Mouse (Mus musculus) urinary bladder, postnatal 14 days (tissue): ENCODE results near the gene Dcaf8.

Source experiments
- DNase-seq: peaks from one replicate; pipeline ENCODE4 v3.0.0; 2021; ENCODE audit warnings: low spot score

Gene Dcaf8

DNA sequence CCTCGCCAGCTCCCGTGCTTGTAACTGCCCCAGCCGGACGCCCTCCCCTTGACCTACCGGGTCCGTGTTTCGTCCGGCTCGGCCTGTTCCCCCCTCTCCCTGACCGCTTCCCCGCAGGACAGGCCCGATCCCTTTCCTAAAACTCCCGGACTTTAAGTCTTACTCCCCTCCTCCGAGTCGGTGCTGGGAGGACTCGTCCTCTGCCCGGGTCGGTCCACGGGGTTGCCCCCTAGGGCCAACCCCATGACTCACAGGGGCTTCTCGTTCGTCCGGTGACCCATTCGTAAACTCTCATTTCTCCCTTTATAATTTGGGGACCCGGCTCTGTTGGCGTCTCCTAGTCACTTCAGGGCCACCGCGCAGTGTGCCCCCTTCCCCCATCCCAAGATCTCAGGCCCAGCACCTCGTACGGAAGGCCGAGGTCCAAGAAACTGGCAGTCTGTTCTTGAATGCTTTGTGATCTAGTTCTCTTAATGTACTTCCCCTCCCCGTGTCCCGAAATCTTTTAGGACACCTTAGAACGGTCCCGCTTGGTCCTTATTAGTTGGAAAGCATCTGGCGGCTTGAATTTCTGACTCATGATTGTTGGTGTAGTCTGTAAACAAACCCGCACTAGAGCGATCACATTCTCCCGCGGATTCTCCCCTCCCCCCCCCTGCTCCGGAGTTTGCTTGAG is 533 bp downstream of the Dcaf8 start:
- peak; percentile 42 for DNase-seq

DNA sequence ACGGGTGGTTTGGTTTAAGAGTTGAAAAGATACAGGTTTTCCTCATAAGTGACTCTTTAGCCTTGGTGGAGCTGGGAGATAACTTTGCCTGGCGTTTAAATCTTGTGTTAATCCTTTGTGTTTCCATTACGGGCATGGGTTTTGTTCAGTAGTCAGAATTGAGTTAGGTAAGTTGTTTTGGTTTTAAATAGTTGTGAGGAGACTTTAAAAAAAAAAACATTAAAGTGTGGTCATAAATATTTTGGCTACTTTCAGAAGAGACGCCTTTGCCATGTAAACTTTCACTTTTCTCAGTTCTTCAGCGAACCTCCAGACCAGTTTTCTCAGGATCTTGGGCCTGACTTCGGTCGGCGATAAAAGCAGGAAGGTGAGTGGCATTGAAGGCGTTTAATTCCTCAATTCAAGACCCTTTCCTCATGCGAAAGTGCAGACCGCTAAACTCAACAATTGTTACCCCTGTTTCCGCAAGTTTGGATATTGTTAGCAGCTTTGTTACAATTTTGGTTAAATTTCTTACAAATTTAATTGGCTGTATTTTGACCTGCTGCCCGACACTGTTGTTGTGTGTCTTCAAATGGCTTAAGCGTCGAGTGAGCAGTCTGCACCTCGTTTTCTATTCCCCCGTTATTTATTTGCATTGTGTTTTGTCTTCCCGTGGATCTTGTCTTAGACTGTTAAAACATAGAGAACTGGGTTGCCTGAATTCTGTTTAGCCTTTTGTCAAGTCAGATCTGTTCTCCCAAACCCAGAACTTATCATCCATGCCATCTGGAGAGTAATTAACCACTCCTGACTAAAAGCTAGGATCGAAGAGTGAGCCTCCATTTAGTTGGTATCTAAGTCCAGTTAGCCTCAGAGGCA is 1.3 kb downstream of the Dcaf8 start:
- DNase-seq: no peak

DNA sequence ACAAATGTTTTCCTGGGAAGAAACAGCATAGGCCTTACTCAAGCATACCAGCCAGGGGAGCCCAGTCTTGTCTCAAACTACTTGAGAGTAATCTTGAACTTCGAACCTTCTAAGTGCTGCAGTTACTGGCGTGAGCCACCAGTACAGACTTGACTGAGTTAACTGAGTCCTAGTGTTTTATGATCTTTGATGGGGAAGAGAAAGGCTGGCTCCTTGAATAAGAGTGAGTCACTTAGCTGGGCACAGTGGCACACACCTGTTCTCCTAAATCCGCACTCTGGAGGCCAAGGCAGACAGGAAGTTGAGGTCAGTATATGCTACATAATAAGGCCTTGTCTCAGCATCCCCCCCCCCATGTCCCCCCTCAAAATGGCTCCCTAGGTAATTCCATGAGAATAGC is 6.7 kb downstream of the Dcaf8 start:
- DNase-seq: no peak

DNA sequence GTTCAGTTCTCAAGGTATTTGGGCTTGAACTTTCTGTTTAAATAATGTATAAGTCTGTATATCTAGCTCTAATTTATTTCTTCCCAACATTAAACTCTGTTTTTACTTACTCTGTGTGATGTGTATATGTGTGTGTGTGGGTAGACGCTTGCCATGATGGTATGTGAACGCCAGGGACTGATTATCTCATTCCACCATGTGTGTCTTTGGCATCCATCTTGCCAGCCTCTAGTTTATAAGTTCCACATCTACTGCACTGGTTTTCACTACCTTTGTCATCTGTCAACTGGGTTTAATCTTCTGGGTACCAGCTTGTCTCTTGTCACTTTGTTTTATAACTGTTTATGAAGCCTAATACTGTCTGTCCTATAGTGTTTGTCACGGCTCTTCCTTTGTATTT is 7.6 kb downstream of the Dcaf8 start:
- DNase-seq: no peak

DNA sequence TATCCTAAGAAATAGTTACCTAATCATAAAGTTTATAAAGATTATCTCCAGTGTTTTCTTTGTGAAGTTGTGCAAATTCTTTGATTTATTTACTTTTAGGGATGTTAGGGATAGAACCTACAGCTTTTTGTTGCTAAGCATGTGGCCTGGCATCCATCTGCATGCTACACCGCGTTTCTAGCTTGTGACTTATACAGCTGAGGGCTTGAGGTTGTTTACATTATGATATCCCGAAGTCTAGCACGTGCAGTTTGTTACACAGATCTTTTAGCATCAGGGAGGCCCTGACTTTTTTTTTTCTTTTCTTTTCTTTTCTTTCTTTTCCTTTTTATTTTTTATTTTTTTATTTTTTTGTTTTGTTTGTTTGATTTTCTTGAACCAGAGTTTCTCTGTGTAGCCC is 12.1 kb downstream of the Dcaf8 start:
- DNase-seq: no peak

DNA sequence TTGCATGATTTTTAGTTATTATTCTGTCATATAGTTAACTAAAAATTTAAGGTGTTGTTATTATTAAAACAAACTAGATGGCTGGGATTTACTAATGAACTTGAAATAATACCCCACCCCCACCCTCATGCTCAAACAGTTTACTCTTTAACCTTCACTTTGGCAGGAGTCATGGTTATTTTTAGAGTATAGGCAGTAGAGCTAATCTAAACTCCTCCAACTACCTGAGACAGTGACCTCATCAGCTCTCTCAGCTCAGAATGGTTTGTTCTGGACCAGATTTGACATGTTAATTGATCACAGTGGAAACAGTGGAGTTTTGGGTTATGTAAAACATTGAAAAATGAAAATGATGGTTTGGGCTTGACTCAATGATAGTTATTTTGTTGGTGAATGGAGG is 12.6 kb downstream of the Dcaf8 start:
- DNase-seq: no peak

DNA sequence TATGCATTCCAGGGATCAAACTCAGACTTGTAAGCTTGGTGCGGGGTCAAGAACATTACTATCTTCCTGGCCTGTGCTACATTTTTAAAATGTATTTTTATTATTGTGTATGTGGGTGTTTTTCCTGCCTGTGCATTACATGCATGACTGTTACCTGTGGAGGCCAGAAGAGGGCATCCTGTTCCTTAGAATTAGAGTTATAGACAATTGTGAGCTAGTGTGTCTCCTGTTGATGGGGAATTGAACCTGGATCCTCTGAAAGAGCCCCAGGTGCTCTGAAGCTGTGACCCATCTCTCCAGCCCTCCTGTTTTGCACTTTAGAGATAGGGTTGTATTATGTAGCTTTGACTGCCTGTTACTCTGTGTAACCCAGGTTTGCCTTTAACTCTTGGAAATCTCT is 14.1 kb downstream of the Dcaf8 start:
- DNase-seq: no peak

DNA sequence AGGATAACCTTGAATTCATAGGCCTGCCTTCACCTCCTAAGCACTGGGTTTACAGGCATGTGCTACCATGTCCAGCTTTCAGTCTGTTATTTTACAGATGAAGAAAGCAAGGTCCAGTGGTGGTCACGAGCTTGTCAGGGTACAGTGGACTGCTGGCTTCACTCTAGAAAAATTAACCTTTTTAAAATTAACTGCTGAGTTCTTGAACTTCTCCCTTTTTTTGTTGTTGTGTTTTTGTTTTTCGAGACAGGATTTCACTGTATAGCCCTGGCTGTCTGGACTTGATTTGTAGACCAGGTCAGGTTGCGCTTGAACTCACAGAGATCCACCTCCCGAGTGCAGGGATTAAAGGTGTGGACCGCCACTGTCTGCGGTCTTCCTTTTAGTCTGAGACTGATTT is 15.1 kb downstream of the Dcaf8 start:
- DNase-seq: no peak

DNA sequence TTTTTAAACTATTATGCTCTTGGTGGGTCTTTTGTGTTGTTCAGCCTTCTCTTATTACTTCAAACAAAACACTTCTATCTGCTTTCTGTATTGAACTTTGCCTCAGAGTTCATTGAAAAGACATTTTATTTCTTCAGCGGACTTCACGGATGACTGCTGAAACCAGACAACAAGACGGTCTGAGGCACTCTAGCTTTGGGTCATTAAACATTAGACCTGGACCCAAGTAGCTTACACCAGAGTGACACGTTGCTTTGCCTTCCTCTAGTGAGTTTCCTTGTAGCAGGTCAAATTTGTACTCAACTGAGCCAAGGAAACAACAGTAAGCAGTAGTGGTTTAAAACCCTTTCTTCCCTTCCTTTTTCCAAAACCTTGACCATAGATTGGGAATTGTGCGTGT is 20.0 kb downstream of the Dcaf8 start:
- no peak for DNase-seq

DNA sequence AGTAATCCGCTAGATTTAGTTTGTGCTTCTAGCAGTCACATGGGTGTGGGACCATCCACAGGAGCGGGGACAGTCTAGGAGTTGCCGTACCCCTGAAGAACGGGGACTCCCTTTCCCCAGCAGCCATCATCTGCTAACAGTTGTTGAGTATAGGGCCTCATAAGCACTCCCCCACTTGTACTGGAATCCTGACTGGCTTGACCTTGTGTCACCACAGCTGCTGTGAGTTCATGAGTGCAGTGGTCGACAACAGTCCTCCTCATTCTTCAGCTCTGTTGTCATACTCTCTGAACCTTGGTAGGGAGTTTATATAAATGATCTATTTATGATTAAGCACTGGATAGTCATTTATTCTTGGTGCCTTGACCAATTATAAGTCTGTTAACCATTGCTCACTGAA is 21.9 kb downstream of the Dcaf8 start:
- DNase-seq: no peak

DNA sequence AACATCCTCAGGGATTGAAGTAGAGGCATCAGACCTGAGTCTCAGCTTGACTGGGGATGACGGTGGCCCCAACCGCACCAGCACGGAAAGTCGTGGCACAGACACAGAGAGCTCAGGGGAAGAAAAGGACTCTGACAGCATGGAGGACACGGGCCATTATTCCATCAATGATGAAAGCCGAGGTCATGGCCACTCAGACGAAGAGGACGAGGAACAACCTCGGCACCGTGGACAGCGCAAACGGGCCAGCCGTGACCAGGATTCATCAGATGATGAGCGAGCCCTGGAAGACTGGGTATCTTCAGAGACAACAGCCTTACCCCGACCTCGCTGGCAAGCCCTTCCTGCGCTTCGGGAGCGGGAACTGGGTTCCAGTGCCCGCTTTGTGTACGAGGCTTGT is 24.5 kb downstream of the Dcaf8 start:
- DNase-seq: no peak

DNA sequence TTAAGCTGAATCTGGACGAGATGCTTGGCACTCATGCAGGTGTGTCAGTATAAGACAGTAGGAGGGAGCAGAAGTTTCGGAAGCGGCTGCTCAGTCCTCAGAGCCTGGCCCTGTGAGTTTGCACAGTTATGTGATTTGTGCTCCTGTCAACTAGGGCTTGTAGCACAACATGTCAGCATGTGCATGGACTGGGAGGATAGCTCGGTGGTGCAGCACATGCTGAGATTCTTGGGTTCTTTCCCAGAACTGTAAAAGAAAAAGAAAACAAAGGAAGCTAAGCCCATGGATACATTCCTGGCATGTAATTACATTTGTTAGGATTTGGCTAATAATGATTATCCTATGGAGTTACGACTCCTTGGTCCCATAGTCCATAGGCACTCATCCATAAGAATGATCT is 25.3 kb downstream of the Dcaf8 start:
- no peak for DNase-seq

DNA sequence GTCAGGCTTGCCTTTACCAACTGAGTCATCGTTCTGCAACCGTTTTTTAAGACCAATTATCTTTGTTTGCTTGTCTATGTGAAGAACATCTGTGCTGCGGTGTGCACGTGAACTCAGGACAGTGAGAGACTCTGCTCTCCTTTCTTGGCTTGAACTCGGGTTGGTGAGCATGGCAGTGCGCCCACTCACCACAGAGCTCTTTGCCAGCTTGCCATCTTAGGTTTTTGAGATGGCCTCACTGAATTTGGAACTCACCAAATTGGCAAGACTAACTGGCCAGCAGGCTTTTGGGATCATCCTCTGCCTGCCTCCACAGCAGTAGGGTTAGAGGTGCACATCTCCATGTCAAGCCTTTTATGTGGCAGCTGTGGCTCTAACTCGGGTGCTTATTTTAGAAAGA is 29.9 kb downstream of the Dcaf8 start:
- DNase-seq: no peak

DNA sequence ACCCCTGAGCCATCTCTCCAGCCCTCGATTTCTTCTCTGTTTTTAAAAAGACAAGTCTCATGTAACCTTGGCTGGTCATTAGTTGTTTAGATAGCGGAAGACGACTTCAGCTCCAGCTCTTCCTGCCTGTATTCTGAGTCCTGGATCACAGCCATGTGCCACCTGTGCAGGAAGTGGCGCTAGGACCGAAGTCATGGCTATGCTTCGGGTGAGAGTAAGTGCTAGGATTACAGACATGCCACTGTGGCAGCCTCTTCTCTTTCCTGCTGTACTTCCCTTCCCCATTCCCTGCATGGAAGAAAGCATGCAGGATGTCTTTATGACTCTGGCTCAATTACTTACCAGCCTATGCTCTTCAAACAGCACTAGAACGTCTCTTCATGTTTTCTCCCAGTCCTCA is 31.2 kb downstream of the Dcaf8 start:
- no peak for DNase-seq

DNA sequence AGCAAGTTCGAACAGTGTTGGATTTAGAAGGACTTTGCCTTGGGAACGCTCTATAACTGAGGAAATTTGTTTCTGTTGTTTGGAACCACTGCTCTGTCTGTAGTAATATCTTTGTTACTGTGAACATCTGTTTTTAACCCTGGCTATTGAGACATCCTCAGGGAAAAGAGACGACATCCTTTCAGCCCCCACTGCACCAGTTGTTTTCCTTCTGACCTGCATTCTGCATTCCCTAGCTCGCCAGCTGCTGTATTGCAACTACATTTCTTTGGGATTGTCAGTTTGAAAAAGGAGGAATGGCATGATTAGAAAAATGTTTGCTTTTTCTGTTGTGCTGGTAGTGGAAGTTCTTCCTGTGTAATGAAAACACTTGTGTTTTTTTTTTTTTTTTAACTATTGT is 33.0 kb downstream of the Dcaf8 start:
- DNase-seq: no peak

DNA sequence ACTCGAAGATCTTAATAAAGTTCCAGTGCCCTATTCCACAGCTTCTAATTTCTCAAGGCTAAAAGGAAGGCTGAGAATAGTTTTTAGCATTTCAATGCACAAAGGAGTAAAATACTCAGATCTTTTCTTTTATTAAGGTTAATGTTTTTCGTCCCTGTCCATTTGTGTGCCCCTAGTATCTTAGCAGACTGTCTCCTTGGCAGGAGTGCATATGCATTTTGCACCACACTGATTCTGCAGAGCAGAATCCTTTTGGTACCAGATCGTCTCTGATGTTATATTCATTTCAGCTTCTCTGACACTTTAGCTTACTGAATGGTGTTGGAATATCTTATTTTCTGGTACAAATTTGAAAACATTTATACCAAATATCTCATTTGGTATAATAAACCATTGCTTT is 33.9 kb downstream of the Dcaf8 start:
- no peak for DNase-seq

DNA sequence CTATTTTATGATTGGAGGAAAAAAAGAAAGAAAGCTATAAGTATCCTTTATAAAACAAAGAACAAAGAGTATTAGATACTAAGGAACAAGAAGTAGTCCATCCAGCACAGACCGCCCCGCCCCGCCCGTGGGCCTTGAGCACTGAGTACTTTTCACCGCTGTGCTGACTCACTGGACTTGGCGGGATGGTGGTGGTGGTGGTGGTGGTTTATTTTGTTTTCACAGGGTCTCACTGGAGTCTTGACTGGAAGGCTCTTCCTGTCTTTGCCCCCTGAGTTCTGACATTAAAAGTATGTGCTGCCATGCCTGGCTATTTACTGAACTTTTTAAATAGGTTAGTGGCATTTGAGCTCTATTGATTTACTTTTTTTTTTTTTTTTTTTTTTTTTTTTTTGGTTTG is 35.2 kb downstream of the Dcaf8 start:
- no peak for DNase-seq

DNA sequence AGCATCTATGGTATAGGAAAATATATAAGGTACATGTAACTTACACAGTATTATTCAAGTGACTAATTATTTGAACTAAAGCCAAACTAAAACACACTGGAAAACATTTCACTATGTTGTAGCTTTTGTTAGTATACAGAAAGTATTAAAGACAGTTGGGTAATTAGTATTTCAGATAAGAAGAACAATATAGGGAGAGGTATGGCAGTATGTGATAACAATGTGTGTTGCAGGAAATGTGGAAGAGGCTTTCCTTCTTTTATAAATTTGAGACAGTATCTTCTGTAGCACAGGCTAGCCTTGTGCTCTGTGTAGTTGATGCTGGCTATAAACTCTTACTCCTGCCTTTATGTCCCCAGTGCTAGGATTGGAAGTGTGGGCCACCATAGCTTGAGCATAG is 36.0 kb downstream of the Dcaf8 start:
- no peak for DNase-seq

DNA sequence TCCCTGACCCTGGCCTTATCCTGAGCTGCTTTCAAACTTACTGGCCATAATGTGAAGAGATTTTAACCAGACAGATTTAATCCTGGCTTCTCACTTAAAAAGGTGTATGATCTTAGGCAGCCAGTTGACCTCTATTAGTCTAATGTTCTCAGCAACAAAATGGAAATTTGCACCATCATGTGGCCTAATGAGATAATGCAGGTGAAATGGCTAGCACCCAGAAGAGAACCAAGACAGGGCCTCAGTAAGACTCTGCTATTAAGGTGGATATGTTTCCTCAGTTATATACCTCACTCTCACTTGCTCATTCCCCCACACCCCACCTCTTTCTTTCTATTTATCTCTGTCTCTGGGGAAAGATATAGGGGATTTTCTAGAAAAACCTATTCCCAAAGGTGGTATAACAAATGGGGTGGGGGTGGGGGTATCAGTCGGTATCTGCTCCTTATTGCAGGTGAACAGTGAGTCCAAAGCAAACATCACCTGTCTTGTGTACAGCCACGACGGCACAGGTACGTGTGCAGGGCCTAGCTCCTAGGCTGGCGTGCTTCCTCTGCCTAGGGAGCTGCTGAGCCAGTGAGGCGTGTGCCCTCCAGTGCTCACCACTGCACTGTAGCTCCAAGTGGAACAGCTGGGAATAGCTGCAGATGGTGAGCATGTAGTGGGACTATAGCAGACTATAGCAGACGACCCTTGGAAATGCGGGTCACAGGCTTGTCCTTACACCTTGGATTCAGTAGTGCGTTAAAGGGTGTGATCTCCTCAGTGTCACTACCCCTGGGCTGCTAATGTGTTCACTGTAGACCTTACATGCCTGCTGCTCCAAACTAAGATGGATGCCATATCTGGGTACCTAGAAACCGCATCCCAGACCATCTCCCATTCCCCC is 38.8 kb downstream of the Dcaf8 start:
- no peak for DNase-seq

DNA sequence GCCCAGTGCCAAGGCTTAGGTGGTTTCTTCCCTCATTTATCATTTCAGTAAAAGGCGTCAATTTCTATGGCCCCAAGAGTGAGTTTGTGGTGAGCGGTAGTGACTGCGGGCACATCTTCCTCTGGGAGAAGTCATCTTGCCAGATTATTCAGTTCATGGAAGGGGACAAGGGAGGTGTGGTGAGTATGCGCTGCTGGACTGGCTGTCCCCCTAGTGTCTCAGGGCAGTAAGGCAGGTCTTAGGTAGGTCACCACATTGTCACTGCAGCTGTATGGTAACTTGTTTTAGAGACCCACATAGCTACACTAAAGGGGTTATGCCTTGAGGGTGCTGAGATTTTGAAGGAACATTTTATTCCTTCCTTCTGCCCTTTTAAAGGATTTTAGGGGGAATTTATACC is 41.0 kb downstream of the Dcaf8 start:
- DNase-seq: no peak

DNA sequence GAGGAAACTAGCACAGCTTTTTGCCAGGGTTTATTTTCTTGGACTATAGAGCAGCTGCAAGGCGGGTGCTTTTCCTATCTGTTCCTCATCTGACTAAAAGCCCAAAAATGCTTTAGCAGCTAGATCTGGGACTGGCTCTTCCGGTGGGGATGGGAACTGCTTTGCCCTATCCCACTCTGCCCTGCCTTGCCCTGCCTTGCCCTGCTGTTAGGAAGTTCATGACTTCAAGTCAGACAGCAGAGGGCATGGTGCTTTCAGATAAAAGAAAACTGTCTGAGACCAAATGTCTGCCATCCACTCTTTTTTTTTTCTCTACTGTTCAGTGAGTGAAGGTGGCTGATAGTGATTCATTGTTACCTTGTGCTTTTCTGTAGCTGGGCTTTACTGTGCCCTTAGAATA is 43.7 kb downstream of the Dcaf8 start:
- DNase-seq: no peak

DNA sequence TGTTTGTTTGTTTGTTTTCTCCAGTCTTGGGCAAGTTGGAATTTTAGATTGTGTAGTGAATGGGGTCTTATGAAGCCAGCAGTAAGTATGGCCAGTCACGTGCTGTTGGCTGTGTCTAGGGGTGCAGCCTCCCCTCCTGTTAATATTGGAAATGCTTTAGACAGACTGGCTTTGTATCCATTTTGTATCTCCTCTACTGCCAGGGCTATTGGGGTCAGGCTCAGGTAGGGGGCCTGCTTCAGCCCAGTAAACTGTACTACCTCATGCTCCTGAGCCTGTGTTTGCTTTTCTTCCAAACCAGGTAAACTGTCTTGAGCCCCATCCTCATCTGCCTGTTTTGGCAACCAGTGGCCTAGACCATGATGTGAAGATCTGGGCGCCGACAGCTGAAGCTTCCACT is 44.3 kb downstream of the Dcaf8 start:
- no peak for DNase-seq

DNA sequence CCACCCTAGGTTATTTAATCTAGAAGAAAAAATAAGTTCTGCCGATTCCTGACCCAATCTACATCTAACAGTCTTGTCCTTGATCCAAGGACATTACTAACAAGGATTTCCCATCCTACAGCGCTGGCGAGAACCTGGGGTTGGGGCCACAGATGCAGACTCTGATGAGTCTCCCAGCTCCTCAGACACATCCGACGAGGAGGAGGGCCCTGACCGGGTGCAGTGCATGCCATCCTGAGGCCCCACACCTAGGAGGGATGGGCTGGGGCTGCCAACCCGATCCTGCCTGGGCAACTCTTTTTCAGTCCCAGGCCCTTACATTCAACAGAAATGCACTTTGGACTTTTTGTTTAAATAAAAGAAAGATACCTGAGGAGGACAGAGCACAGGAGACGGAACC is 46.6 kb downstream of the Dcaf8 start:
- no peak for DNase-seq
